Mouse (Mus musculus) lung, embryonic 14.5 days (tissue): ENCODE measurements at regions not wholly inside any gene's neighbourhood (a gene's known extent, or its start where the extent isn't known, plus 50 kb on each side); places are given as distances from the start of the nearest gene placed in this dataset.

Experiments
- ATAC-seq: fragments of 200-750 bp; cut with Nextera tagmentation; 2 replicates; pipeline ENCODE4 v1.8.0; 2017; ENCODE audit warnings: mild to moderate bottlenecking, moderate TSS enrichment, moderate library complexity; ENCODE audit not compliant: insufficient read depth
- DNase-seq: peaks from one replicate; pipeline ENCODE4 v3.0.0-alpha.2; 2015
- H3K27ac ChIP-seq: fragments of 300-500 bp; sonication (generic); 2 replicates; pipeline ENCODE4 v1.5.1; 2014; ENCODE audit warnings: low read depth, mild to moderate bottlenecking, moderate library complexity
- H3K27me3 ChIP-seq: fragments of 300-500 bp; sonication (generic); 2 replicates; pipeline ENCODE4 v1.6.1; 2014; ENCODE audit warnings: low read length, control low read depth; ENCODE audit not compliant: insufficient read depth
- H3K36me3 ChIP-seq: fragments of 300-500 bp; sonication (generic); 2 replicates; pipeline ENCODE4 v1.6.1; 2014; ENCODE audit warnings: control low read depth; ENCODE audit not compliant: insufficient read depth
- H3K4me1 ChIP-seq: fragments of 300-500 bp; sonication (generic); 2 replicates; pipeline ENCODE4 v1.6.1; 2014; ENCODE audit warnings: antibody characterized with exemption, control low read depth; ENCODE audit not compliant: insufficient read depth
- H3K4me2 ChIP-seq: fragments of 300-500 bp; sonication (generic); 2 replicates; pipeline ENCODE4 v1.6.1; 2014; ENCODE audit warnings: mild to moderate bottlenecking
- H3K4me3 ChIP-seq: fragments of 300-500 bp; sonication (generic); 2 replicates; pipeline ENCODE4 v1.5.1; 2014; ENCODE audit warnings: low read depth, low read length
- H3K9ac ChIP-seq: fragments of 300-500 bp; sonication (generic); 2 replicates; pipeline ENCODE4 v1.6.1; 2014
- H3K9me3 ChIP-seq: fragments of 300-500 bp; sonication (generic); 2 replicates; pipeline ENCODE4 v1.6.1; 2016; ENCODE audit warnings: low read depth, low read length, control low read depth
- CTCF ChIP-seq: IDR thresholded peaks from 2 replicates; pipeline ENCODE4 v1.5.1; 2016; ENCODE audit warnings: antibody characterized with exemption, low read depth
- WGBS: fragments of 180-500 bp; shearing (Covaris S2); extraction: QIAGEN DNeasy Blood & Tissue Kit; methylation state at CpG from one replicate; pipeline ENCODE4 v1.1.7; 2014; 5-methylcytosine and 5-hydroxymethylcytosine counted together

DNA sequence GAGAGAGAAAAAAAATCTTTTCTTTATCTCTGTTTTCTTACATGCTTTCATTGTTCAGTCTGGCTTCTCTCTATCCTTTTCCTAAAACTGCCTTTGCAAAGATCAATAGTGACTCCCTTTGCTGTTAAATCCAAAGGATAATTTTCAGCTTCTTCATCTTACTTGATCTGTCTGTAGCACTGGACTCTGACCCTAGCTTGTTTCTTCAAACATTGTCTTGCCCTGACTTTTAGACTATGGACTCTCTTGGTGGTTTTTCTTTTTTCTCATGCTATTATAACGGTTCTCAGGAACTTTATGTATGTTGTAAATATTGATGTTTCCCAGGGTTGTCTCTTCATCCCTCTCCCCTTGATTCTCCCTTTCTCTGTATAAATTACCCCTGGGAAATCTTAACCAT lies 58.0 kb upstream of the Pkn2 start:
- Histone ChIP-seq H3K4me1 (no peaks in the 10 kb centered on the region), H3K9ac (no peak overlapping the region), H3K9me3 (no peaks in the 10 kb centered on the region), H3K4me2 (no peak overlapping the region), H3K27me3 (no peaks in the 10 kb centered on the region), H3K4me3 (no peak overlapping the region), H3K27ac (no peak overlapping the region), H3K36me3 (no peaks in the 10 kb centered on the region)
- no peak for DNase-seq
- ATAC-seq: no peak
- 32% methylated on average over 1 of the region's 1 CpGs for WGBS
- TF ChIP-seq CTCF: no peak

- Histone ChIP-seq H3K9me3 (no peaks in the 10 kb centered on the region), H3K4me1 (no peaks in the 10 kb centered on the region), H3K9ac (no peak overlapping the region), H3K36me3 (no peaks in the 10 kb centered on the region), H3K27me3 (no peaks in the 10 kb centered on the region), H3K4me3 (no peak overlapping the region), H3K4me2 (no peak overlapping the region), H3K27ac (no peak overlapping the region)
- ATAC-seq (no peak; the same call in 1 of the 2 replicates), DNase-seq (peak; percentile 27)
- no peak for TF ChIP-seq CTCF
- WGBS: 62% methylated on average over 5 of the region's 5 CpGs
Observed at GRCm38 (mm10) chr3:142935949-142936348, 54.1 kb upstream of the Pkn2 start.

DNA sequence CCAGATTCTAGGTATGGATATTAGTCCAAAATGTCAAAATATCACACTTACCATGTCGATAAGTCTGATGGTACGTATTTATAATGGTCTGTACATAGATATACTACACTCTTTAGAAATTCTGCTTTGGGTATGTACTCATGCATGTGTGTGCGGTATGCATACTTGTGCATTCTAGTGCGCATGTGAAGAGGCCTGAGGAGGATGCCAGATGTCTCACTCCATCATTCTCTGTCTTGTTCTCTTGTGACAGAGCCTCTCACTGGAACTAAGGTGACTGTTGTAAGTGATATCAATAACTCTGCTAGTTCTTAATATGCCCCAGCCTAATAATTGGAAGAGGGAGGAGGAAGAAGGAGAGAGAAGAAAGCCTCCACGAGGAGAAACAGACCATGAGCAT lies 52.5 kb upstream of the Pkn2 start:
- no peak overlapping the region for H3K4me3 ChIP-seq
- H3K27me3 ChIP-seq: no peaks in the 10 kb centered on the region
- no peak for TF ChIP-seq CTCF
- H3K36me3 ChIP-seq: no peaks in the 10 kb centered on the region
- no peaks in the 10 kb centered on the region for H3K4me1 ChIP-seq
- H3K9ac ChIP-seq: no peak overlapping the region
- no peak overlapping the region for H3K27ac ChIP-seq
- WGBS: 82% methylated on average over 5 of the region's 5 CpGs
- no peak for ATAC-seq
- no peak for DNase-seq
- no peaks in the 10 kb centered on the region for H3K9me3 ChIP-seq
- H3K4me2 ChIP-seq: no peak overlapping the region

DNA sequence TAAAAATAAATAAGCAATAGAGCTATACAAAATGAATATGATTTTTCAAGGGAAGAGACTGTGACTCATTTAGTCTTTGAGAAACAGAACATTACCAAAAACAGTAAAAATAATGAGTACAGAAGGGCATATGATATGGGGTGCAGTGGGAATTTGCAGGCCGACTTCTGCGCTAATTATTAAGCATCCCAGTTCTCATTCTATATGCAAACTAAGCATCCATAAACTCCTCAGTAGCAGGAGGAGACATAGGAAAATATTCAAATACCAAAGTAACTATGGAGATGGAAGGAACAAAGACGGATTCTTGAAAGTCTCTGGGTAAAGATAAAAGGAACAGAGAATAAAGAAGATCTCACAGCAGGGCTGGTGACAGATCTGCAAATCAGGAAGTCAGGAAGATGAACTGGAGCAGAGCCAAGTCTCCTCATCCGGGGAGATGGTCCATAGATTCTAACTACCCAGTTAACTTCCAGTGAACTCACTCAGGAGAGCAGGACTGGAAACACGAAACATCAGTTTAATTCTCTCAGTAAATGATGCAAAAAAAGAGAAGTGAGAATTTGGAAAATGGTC lies 52.0 kb upstream of the Pkn2 start:
- H3K9ac ChIP-seq: no peak overlapping the region
- ATAC-seq: no peak
- 58% methylated on average over 5 of the region's 5 CpGs for WGBS
- TF ChIP-seq CTCF: no peak
- no peaks in the 10 kb centered on the region for H3K4me1 ChIP-seq
- no peak overlapping the region for H3K4me2 ChIP-seq
- H3K27me3 ChIP-seq: no peaks in the 10 kb centered on the region
- peak; percentile 35 for DNase-seq
- H3K36me3 ChIP-seq: no peaks in the 10 kb centered on the region
- H3K4me3 ChIP-seq: no peak overlapping the region
- H3K27ac ChIP-seq: no peak overlapping the region
- no peaks in the 10 kb centered on the region for H3K9me3 ChIP-seq
